Mouse (Mus musculus): ENCODE data around the gene Srrm1.

- TF ChIP-seq CTCF (IDR thresholded peaks at IDR 0.05; ENCODE audit: extremely low read depth, insufficient read length, insufficient replicate concordance, low read depth, low read length) = no peak
- TF ChIP-seq POLR2A (IDR thresholded peaks at IDR 0.05; ENCODE audit: low read depth, low read length) = no peak
Observed at GRCm38 (mm10) chr4:135326469-135326868, 26.7 kb downstream of the Srrm1 start.
